Mouse (Mus musculus) spleen, postnatal 4 days (tissue): ENCODE measurements around the gene Arfip1.
"Not testable (repeated sequence)": the region's sequence is repeated elsewhere in the genome, so short reads cannot be mapped to it uniquely, and the experiment has no call there.

Source experiments
- DNase-seq, 2 experiments: peaks; one replicate each; pipeline ENCODE4 v3.0.0; 2022; ENCODE audit warnings: low spot score in 2 of 2

The Arfip1 gene

GRCm38 (mm10) chr3:84570501-84570900 lies 11.9 kb downstream of the Arfip1 start:
- DNase-seq, result no peak

GRCm38 (mm10) chr3:84569587-84569986 lies 12.8 kb downstream of the Arfip1 start:
- no peak for DNase-seq

GRCm38 (mm10) chr3:84568540-84568939 lies 13.9 kb downstream of the Arfip1 start:
- no peak for DNase-seq

GRCm38 (mm10) chr3:84563415-84563814 lies 19.0 kb downstream of the Arfip1 start:
- DNase-seq, result no peak

GRCm38 (mm10) chr3:84562911-84563310 lies 19.5 kb downstream of the Arfip1 start:
- not testable (repeated sequence) for DNase-seq

GRCm38 (mm10) chr3:84558301-84558700 lies 24.1 kb downstream of the Arfip1 start:
- DNase-seq, result no peak

GRCm38 (mm10) chr3:84555780-84556179 lies 26.6 kb downstream of the Arfip1 start:
- no peak for DNase-seq

GRCm38 (mm10) chr3:84547177-84547576 lies 35.2 kb downstream of the Arfip1 start:
- DNase-seq, result no peak

- DNase-seq, result peak; percentile 46 to 78
Measured at GRCm38 (mm10) chr3:84542450-84542849, 40.0 kb downstream of the Arfip1 start.

- DNase-seq, result no peak
Measured at GRCm38 (mm10) chr3:84541881-84542280, 40.5 kb downstream of the Arfip1 start.

- no peak for DNase-seq
Measured at GRCm38 (mm10) chr3:84540640-84541039, 41.8 kb downstream of the Arfip1 start.

GRCm38 (mm10) chr3:84536987-84537386 lies 45.4 kb downstream of the Arfip1 start:
- DNase-seq, result no peak

GRCm38 (mm10) chr3:84533227-84533626 lies 49.2 kb downstream of the Arfip1 start:
- no peak for DNase-seq

GRCm38 (mm10) chr3:84529021-84529420 lies 53.4 kb downstream of the Arfip1 start:
- no peak for DNase-seq

- DNase-seq, result no peak
Measured at GRCm38 (mm10) chr3:84524952-84525351, 57.5 kb downstream of the Arfip1 start.

- DNase-seq, result no peak
Measured at GRCm38 (mm10) chr3:84516163-84516562, 66.3 kb downstream of the Arfip1 start.

- no peak for DNase-seq
Measured at GRCm38 (mm10) chr3:84512774-84513515, 69.5 kb downstream of the Arfip1 start.

- no peak for DNase-seq
Measured at GRCm38 (mm10) chr3:84505193-84505592, 77.2 kb downstream of the Arfip1 start.

- DNase-seq, result no peak
Measured at GRCm38 (mm10) chr3:84504291-84504690, 78.1 kb downstream of the Arfip1 start.

GRCm38 (mm10) chr3:84502101-84502500 lies 80.3 kb downstream of the Arfip1 start:
- DNase-seq, result no peak

GRCm38 (mm10) chr3:84500491-84500890 lies 81.9 kb downstream of the Arfip1 start:
- no peak for DNase-seq

- DNase-seq, result no peak
Measured at GRCm38 (mm10) chr3:84497718-84498117, 84.7 kb downstream of the Arfip1 start.

GRCm38 (mm10) chr3:84492657-84493056 lies 89.8 kb downstream of the Arfip1 start:
- no peak for DNase-seq

- DNase-seq, result no peak
Measured at GRCm38 (mm10) chr3:84492148-84492547, 90.3 kb downstream of the Arfip1 start.
